Mouse (Mus musculus): ENCODE results near the gene Ms4a3. TPM values are rescaled to one million over a fixed set of nuclear protein-coding genes. Genes with fewer than 3 reads are reported as not detected.

Gene Ms4a3
- polyA plus RNA-seq (2012; rRNA removed) = 0.59 and 0.80 TPM in 2 replicates

DNA sequence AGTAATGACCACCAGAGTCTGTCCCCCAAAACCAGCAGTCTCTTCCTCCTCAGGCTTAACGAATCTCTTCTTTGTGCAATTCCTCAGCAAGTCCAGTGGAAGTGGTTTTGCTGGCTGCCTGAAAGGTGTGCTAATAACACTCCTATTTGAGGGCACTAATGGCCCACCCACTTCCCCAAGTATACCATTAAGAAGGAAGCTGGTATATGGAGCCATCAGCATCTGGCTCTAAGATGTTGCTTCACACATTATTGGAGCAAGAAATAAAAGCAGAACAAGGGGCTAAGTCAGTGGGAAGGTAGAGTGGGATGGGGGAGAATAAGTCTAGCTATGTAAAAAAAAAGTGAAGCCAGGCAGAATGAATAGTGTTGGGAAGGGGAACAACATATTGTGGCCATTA lies at the start of gene Ms4a3:
Gene Ms4a3, minus strand, starts transcription at position 120 of the 400 bp plus-strand sequence.
- 82% methylated on average over 1 of the region's 1 CpGs for WGBS
- H3K4me1 ChIP-seq (replicated peaks; ENCODE audit: control insufficient read depth, insufficient read depth, low read length) = no peaks in the 10 kb centered on the region
- no peak within 1 kb of the TSS for H3K4me3 ChIP-seq (ENCODE audit: control insufficient read depth, insufficient read depth, low read length)
- no peaks in the 10 kb centered on the region for H3K27me3 ChIP-seq (ENCODE audit: control insufficient read depth, insufficient read depth, low read length)
- no peak for DNase-seq
- no peak for TF ChIP-seq POLR2A (IDR thresholded peaks at IDR 0.05; ENCODE audit: control insufficient read depth, extremely low read depth, insufficient read depth, low read length, poor library complexity)
- TF ChIP-seq CTCF (IDR thresholded peaks at IDR 0.05; ENCODE audit: borderline replicate concordance, control insufficient read depth, extremely low read depth, insufficient read depth, low read length, poor library complexity) = no peak
- no peaks in the 10 kb centered on the region for H3K36me3 ChIP-seq (ENCODE audit: control insufficient read depth, insufficient read depth, low read length)
- H3K27ac ChIP-seq (ENCODE audit: control insufficient read depth, insufficient read depth, low read length) = no peak within 1 kb of the TSS

DNA sequence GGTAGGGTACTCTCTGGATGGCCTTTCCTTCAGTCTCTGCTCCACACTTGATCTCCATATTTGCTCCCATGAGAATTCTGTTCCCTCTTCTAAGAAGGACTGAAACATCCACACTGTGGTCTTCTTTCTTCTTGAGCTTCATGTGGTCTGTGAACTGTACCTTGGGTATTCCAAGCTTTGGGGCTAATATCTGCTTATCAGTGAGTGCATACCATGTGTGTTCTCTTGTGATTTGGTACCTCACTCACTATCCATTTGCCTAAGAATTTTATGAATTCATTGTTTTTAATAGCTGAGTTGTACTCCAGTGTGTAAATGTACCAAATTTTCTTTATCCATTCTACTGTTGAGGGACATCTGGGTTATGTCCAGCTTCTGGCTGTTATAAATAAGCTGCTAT lies 20.9 kb upstream of the Ms4a3 start:
- no peaks in the 10 kb centered on the region for H3K36me3 ChIP-seq (ENCODE audit: control insufficient read depth, insufficient read depth, low read length)
- TF ChIP-seq CTCF (IDR thresholded peaks at IDR 0.05; ENCODE audit: borderline replicate concordance, control insufficient read depth, extremely low read depth, insufficient read depth, low read length, poor library complexity) (no peak), POLR2A (IDR thresholded peaks at IDR 0.05; ENCODE audit: control insufficient read depth, extremely low read depth, insufficient read depth, low read length, poor library complexity) (no peak)
- no peaks in the 10 kb centered on the region for H3K27me3 ChIP-seq (ENCODE audit: control insufficient read depth, insufficient read depth, low read length)
- H3K4me3 ChIP-seq (ENCODE audit: control insufficient read depth, insufficient read depth, low read length) = no peak overlapping the region
- H3K4me1 ChIP-seq (replicated peaks; ENCODE audit: control insufficient read depth, insufficient read depth, low read length) = no peaks in the 10 kb centered on the region
- no peak for DNase-seq
- no peak overlapping the region for H3K27ac ChIP-seq (ENCODE audit: control insufficient read depth, insufficient read depth, low read length)

DNA sequence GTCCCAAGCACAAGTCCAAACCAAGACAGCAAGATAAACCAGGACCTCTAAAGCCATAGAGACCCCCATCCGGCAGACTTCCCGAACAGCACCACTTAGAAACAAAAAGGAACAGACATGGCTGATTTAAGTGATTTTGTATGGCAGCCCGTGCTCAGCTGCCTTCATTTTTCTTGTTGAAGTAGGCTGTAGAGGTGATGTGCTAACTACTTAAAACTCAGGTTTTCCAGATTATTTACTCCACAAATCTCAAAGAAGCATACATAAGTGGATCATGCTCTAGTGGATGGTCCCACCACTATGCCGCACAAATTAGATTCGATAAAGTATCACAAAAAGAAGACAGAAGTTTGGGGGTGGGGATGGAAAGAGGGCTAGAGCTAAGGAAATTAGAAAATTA lies 19.8 kb upstream of the Ms4a3 start, which contains the start of gene Oosp2:
Gene Oosp2, minus strand, starts transcription at position 101 of the 400 bp plus-strand sequence.
- TF ChIP-seq CTCF (IDR thresholded peaks at IDR 0.05; ENCODE audit: borderline replicate concordance, control insufficient read depth, extremely low read depth, insufficient read depth, low read length, poor library complexity) (no peak), POLR2A (IDR thresholded peaks at IDR 0.05; ENCODE audit: control insufficient read depth, extremely low read depth, insufficient read depth, low read length, poor library complexity) (no peak)
- no peaks in the 10 kb centered on the region for H3K36me3 ChIP-seq (ENCODE audit: control insufficient read depth, insufficient read depth, low read length)

DNA sequence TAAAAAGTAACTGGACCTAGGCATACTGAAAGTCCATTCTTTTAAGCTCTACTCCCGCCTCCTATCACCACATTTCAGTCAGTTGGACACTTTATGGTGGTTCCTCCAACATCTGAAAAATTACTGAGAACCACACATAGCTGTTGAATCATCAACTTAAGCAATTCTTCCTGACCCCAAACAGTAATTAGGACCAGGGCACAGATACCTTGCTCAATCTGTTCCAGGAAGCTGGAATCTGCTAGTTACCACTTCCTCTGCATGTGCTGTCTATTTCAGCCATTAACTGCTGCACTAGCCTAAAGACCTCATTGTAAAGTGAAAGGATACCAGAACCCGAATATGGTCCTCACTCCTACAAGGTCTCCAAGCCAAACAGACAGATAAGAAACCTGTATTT lies 18.5 kb upstream of the Ms4a3 start:
- H3K27ac ChIP-seq (ENCODE audit: control insufficient read depth, insufficient read depth, low read length) = no peak overlapping the region
- 65% methylated on average over 2 of the region's 2 CpGs for WGBS
- DNase-seq = no peak

More for the DNA sequence above, 19.8 kb upstream of the Ms4a3 start, which contains the start of gene Oosp2:
- WGBS = 95% methylated on average over 5 of the region's 5 CpGs
- no peak within 1 kb of the TSS for H3K4me3 ChIP-seq (ENCODE audit: control insufficient read depth, insufficient read depth, low read length)
- H3K4me1 ChIP-seq (replicated peaks; ENCODE audit: control insufficient read depth, insufficient read depth, low read length) = no peaks in the 10 kb centered on the region
- H3K27me3 ChIP-seq (ENCODE audit: control insufficient read depth, insufficient read depth, low read length) = no peaks in the 10 kb centered on the region
- no peak for DNase-seq
- H3K27ac ChIP-seq (ENCODE audit: control insufficient read depth, insufficient read depth, low read length) = no peak within 1 kb of the TSS

DNA sequence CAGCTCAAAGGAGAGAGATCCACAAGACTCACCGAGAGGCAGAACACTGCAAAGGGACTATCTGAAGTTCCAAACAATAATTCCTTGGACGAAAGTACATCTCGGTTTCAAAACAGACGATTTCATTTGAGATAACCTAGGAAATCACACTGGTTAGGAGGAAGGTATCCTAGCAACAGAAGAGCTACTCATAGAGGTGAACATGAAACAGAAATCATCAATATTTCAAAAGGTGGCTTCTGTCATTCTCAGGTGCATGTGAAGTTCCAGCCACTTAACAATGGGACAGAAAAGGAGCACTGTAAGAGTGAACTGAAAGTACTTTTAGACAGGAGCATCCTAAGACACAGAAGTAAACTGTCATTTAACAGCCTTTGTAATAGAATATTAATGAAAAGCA lies 8.9 kb upstream of the Ms4a3 start:
- TF ChIP-seq CTCF (IDR thresholded peaks at IDR 0.05; ENCODE audit: borderline replicate concordance, control insufficient read depth, extremely low read depth, insufficient read depth, low read length, poor library complexity) = no peak
- no peak for TF ChIP-seq POLR2A (IDR thresholded peaks at IDR 0.05; ENCODE audit: control insufficient read depth, extremely low read depth, insufficient read depth, low read length, poor library complexity)
- Histone ChIP-seq H3K4me1 (replicated peaks; ENCODE audit: control insufficient read depth, insufficient read depth, low read length) (no peaks in the 10 kb centered on the region), H3K4me3 (ENCODE audit: control insufficient read depth, insufficient read depth, low read length) (no peak overlapping the region), H3K27me3 (ENCODE audit: control insufficient read depth, insufficient read depth, low read length) (no peaks in the 10 kb centered on the region), H3K27ac (ENCODE audit: control insufficient read depth, insufficient read depth, low read length) (no peak overlapping the region), H3K36me3 (ENCODE audit: control insufficient read depth, insufficient read depth, low read length) (no peaks in the 10 kb centered on the region)
- no peak for DNase-seq
- 90% methylated on average over 4 of the region's 4 CpGs for WGBS

More for the DNA sequence above, 18.5 kb upstream of the Ms4a3 start:
- Histone ChIP-seq H3K4me1 (replicated peaks; ENCODE audit: control insufficient read depth, insufficient read depth, low read length) (no peaks in the 10 kb centered on the region), H3K4me3 (ENCODE audit: control insufficient read depth, insufficient read depth, low read length) (no peak overlapping the region), H3K27me3 (ENCODE audit: control insufficient read depth, insufficient read depth, low read length) (no peaks in the 10 kb centered on the region), H3K36me3 (ENCODE audit: control insufficient read depth, insufficient read depth, low read length) (no peaks in the 10 kb centered on the region)
- TF ChIP-seq CTCF (IDR thresholded peaks at IDR 0.05; ENCODE audit: borderline replicate concordance, control insufficient read depth, extremely low read depth, insufficient read depth, low read length, poor library complexity) (no peak), POLR2A (IDR thresholded peaks at IDR 0.05; ENCODE audit: control insufficient read depth, extremely low read depth, insufficient read depth, low read length, poor library complexity) (no peak)

DNA sequence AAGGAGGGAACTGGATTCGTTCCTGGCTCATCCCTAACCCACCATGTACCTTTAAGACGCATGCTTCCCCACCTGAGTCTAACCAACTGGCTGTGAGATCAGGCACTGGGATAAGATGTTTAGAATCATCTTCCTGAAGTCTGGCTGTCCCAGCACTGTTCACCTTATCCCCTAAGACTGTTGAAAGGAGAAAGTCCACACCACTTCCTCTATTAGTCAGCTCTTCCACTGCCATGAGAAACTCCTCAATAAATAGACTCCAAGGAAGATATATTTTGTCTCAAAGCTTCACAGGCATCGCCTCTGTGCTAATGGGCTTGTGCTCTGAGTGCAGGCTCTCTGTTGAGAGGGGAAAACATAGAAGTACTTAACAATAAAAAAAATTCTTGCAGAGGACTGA lies 5.5 kb upstream of the Ms4a3 start:
- Histone ChIP-seq H3K36me3 (ENCODE audit: control insufficient read depth, insufficient read depth, low read length) (no peaks in the 10 kb centered on the region), H3K27me3 (ENCODE audit: control insufficient read depth, insufficient read depth, low read length) (no peaks in the 10 kb centered on the region), H3K4me3 (ENCODE audit: control insufficient read depth, insufficient read depth, low read length) (no peak overlapping the region), H3K27ac (ENCODE audit: control insufficient read depth, insufficient read depth, low read length) (no peak overlapping the region), H3K4me1 (replicated peaks; ENCODE audit: control insufficient read depth, insufficient read depth, low read length) (no peaks in the 10 kb centered on the region)
- WGBS = 90% methylated on average over 3 of the region's 3 CpGs
- no peak for DNase-seq
- TF ChIP-seq POLR2A (IDR thresholded peaks at IDR 0.05; ENCODE audit: control insufficient read depth, extremely low read depth, insufficient read depth, low read length, poor library complexity) = no peak
- no peak for TF ChIP-seq CTCF (IDR thresholded peaks at IDR 0.05; ENCODE audit: borderline replicate concordance, control insufficient read depth, extremely low read depth, insufficient read depth, low read length, poor library complexity)

DNA sequence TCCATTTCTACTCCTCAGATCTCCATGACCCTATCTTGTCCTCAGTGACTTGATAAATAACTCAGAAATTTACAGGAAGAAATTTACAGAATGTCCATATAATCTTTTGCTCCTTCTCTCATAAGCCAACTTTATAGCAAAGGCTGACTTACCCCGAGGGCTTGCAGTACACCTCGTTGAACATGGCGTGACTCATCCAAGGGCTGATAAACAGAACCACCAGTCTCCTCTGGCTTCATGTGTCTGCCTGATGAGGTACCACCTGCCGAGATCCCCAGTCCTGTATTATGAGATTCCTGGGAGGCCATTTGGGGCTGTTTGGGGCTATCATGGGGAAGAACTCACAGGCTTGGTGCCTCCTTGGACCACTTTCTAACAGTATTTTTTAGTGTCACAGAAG lies 1.6 kb downstream of the Ms4a3 start:
- H3K27me3 ChIP-seq (ENCODE audit: control insufficient read depth, insufficient read depth, low read length) = no peaks in the 10 kb centered on the region
- TF ChIP-seq POLR2A (IDR thresholded peaks at IDR 0.05; ENCODE audit: control insufficient read depth, extremely low read depth, insufficient read depth, low read length, poor library complexity) (no peak), CTCF (IDR thresholded peaks at IDR 0.05; ENCODE audit: borderline replicate concordance, control insufficient read depth, extremely low read depth, insufficient read depth, low read length, poor library complexity) (no peak)
- H3K36me3 ChIP-seq (ENCODE audit: control insufficient read depth, insufficient read depth, low read length) = no peaks in the 10 kb centered on the region
- no peak overlapping the region for H3K27ac ChIP-seq (ENCODE audit: control insufficient read depth, insufficient read depth, low read length)
- DNase-seq = no peak
- no peaks in the 10 kb centered on the region for H3K4me1 ChIP-seq (replicated peaks; ENCODE audit: control insufficient read depth, insufficient read depth, low read length)
- no peak overlapping the region for H3K4me3 ChIP-seq (ENCODE audit: control insufficient read depth, insufficient read depth, low read length)
- WGBS = 88% methylated on average over 4 of the region's 4 CpGs
